Mouse (Mus musculus) neural tube, embryonic 13.5 days (tissue): ENCODE measurements around the gene Pgm2. TPM values are rescaled to one million over a fixed set of nuclear protein-coding genes. Genes with fewer than 3 reads are reported as not detected.

Experiments
- ATAC-seq: fragments of 200-750 bp; cut with Nextera tagmentation; 2 replicates; pipeline ENCODE4 v1.8.0; 2017; ENCODE audit warnings: low read depth, mild to moderate bottlenecking, moderate TSS enrichment, moderate library complexity
- H3K27ac ChIP-seq: fragments of 300-500 bp; sonication (generic); replicated peaks from 2 replicates; pipeline ENCODE4 v1.5.1; 2015; ENCODE audit warnings: moderate library complexity, mild to moderate bottlenecking, inconsistent platforms
- H3K27me3 ChIP-seq: fragments of 300-500 bp; sonication (generic); 2 replicates; pipeline ENCODE4 v1.6.1; 2015; ENCODE audit warnings: mild to moderate bottlenecking, inconsistent platforms
- H3K36me3 ChIP-seq: fragments of 300-500 bp; sonication (generic); 2 replicates; pipeline ENCODE4 v1.6.1; 2015; ENCODE audit warnings: mild to moderate bottlenecking, inconsistent platforms
- H3K4me1 ChIP-seq: fragments of 300-500 bp; sonication (generic); replicated peaks from 2 replicates; pipeline ENCODE4 v1.6.1; 2015; ENCODE audit warnings: inconsistent platforms
- H3K4me2 ChIP-seq: fragments of 300-500 bp; sonication (generic); 2 replicates; pipeline ENCODE4 v1.6.1; 2015; ENCODE audit warnings: inconsistent platforms, mild to moderate bottlenecking, moderate library complexity
- H3K4me3 ChIP-seq: fragments of 300-500 bp; sonication (generic); 2 replicates; pipeline ENCODE4 v1.5.1; 2015; ENCODE audit warnings: mild to moderate bottlenecking, inconsistent platforms
- H3K9ac ChIP-seq: fragments of 300-500 bp; sonication (generic); 2 replicates; pipeline ENCODE4 v1.6.1; 2015; ENCODE audit warnings: moderate library complexity, mild to moderate bottlenecking, inconsistent platforms
- H3K9me3 ChIP-seq: fragments of 300-500 bp; sonication (generic); 2 replicates; pipeline ENCODE4 v1.6.1; 2016; ENCODE audit warnings: inconsistent platforms
- WGBS: fragments of 180-500 bp; shearing (Covaris S2); methylation state at CpG from one replicate; pipeline ENCODE4 v1.1.7; 2015; 5-methylcytosine and 5-hydroxymethylcytosine counted together
- microRNA-seq: library from miRNA; unstranded; fragments of <30 nt; microRNA quantifications from one replicate; pipeline ENCODE4, GENCODE M21; 2016
- polyA plus RNA-seq: library from polyadenylated mRNA; unstranded; fragments of >200 nt; fragmentation: Nextera tagmentation; extraction: Ambion mirVana; gene quantifications from 2 replicates; pipeline ENCODE4 v1.2.1, GENCODE M21; 2015

Pgm2 gene
- polyA plus RNA-seq, 1 experiment from 2014 or later = 25.6 TPM

GRCm38 (mm10) chr5:64168990-64169540, 76.3 kb downstream of the Pgm2 start:
- Histone ChIP-seq H3K4me3 (no peak overlapping the region), H3K4me2 (no peak overlapping the region), H3K27me3 (no peaks in the 10 kb centered on the region), H3K9me3 (no peaks in the 10 kb centered on the region), H3K36me3 (no peaks in the 10 kb centered on the region), H3K27ac (no peak overlapping the region), H3K4me1 (0 out of 2 replicates have a peak, but pooled peaks cover 7% of the 10 kb centered on the region), H3K9ac (no peak overlapping the region)
- no peak for ATAC-seq
- WGBS = 96% methylated on average over 10 of the region's 10 CpGs

- Histone ChIP-seq H3K4me1 (0 out of 2 replicates have a peak, but pooled peaks cover 7% of the 10 kb centered on the region), H3K27ac (no peak overlapping the region), H3K9ac (no peak overlapping the region), H3K27me3 (no peaks in the 10 kb centered on the region), H3K36me3 (no peaks in the 10 kb centered on the region), H3K9me3 (no peaks in the 10 kb centered on the region), H3K4me3 (no peak overlapping the region), H3K4me2 (no peak overlapping the region)
- ATAC-seq = peak; percentile 71; the same call in 1 of the 2 replicates
- 70% methylated on average over 3 of the region's 3 CpGs for WGBS
Measured at GRCm38 (mm10) chr5:64172884-64173283, 80.1 kb downstream of the Pgm2 start.

- Histone ChIP-seq H3K9ac (no peak overlapping the region), H3K36me3 (no peaks in the 10 kb centered on the region), H3K4me1 (0 out of 2 replicates have a peak, but pooled peaks cover 7% of the 10 kb centered on the region), H3K9me3 (no peaks in the 10 kb centered on the region), H3K27ac (peak overlapping the region; percentile 59), H3K27me3 (no peaks in the 10 kb centered on the region), H3K4me2 (no peak overlapping the region), H3K4me3 (no peak overlapping the region)
- 70% methylated on average over 16 of the region's 16 CpGs for WGBS
- peak; percentile 27 for ATAC-seq
Measured at GRCm38 (mm10) chr5:64173302-64173701, 80.6 kb downstream of the Pgm2 start.

- Histone ChIP-seq H3K27me3 (no peaks in the 10 kb centered on the region), H3K4me3 (no peak overlapping the region), H3K9me3 (no peaks in the 10 kb centered on the region), H3K9ac (no peak overlapping the region), H3K27ac (no peak overlapping the region), H3K4me2 (no peak overlapping the region), H3K36me3 (no peaks in the 10 kb centered on the region), H3K4me1 (0 out of 2 replicates have a peak, but pooled peaks cover 7% of the 10 kb centered on the region)
- no peak for ATAC-seq
- WGBS = 66% methylated on average over 5 of the region's 5 CpGs
Measured at GRCm38 (mm10) chr5:64174429-64174935, 81.7 kb downstream of the Pgm2 start.

Small RNAs within 50 kb of the gene (microRNA-seq; reads per million reads assigned to microRNA genes)
- gene Gm22395 (not detected), gene Gm23967 (not detected)

Other genes starting within 250 kb of the Pgm2 start
- 11.7 and 13.7 TPM in 2 replicates for gene Rell1, start 124.1 kb upstream of the Pgm2 start, polyA plus RNA-seq
- gene Tbc1d1, start 63.4 kb downstream of the Pgm2 start, polyA plus RNA-seq = 14.9 and 16.7 TPM in 2 replicates